Mouse (Mus musculus): ENCODE measurements around the gene Prps1. TPM values are rescaled to one million over a fixed set of nuclear protein-coding genes. Genes with fewer than 3 reads are reported as not detected.

Prps1 gene
- total RNA-seq, 2 experiments from 2014 or later = 27.6 to 28.7 TPM

Other genes starting within 250 kb of the Prps1 start
- gene Frmpd3, start 114.3 kb upstream of the Prps1 start, total RNA-seq (2021) = not detected
- 100 to 1,000 TPM; 192 to 239 TPM for gene Tsc22d3, start 144.0 kb downstream of the Prps1 start, total RNA-seq (2021)
- 10 to 100 TPM; 14.0 to 14.5 TPM for gene Mid2, start 208.0 kb downstream of the Prps1 start, total RNA-seq (2021)